Mouse (Mus musculus) G1E-ER4 (cell line): ENCODE results near the gene Atp8a1. TPM values are rescaled to one million over a fixed set of nuclear protein-coding genes. Genes with fewer than 3 reads are reported as not detected.

Source experiments
- GATA1 ChIP-seq: IDR thresholded peaks from one replicate; pipeline ENCODE4 v1.8.0; 2012; ENCODE audit warnings: low read length, inconsistent platforms
- polyA plus RNA-seq: library from polyadenylated mRNA; stranded (reverse); fragments of >175 nt; gene quantifications from 2 replicates; pipeline ENCODE4 v1.2.3, GENCODE M21; 2012

The Atp8a1 gene
- 13.3 and 18.8 TPM in 2 replicates for polyA plus RNA-seq

DNA sequence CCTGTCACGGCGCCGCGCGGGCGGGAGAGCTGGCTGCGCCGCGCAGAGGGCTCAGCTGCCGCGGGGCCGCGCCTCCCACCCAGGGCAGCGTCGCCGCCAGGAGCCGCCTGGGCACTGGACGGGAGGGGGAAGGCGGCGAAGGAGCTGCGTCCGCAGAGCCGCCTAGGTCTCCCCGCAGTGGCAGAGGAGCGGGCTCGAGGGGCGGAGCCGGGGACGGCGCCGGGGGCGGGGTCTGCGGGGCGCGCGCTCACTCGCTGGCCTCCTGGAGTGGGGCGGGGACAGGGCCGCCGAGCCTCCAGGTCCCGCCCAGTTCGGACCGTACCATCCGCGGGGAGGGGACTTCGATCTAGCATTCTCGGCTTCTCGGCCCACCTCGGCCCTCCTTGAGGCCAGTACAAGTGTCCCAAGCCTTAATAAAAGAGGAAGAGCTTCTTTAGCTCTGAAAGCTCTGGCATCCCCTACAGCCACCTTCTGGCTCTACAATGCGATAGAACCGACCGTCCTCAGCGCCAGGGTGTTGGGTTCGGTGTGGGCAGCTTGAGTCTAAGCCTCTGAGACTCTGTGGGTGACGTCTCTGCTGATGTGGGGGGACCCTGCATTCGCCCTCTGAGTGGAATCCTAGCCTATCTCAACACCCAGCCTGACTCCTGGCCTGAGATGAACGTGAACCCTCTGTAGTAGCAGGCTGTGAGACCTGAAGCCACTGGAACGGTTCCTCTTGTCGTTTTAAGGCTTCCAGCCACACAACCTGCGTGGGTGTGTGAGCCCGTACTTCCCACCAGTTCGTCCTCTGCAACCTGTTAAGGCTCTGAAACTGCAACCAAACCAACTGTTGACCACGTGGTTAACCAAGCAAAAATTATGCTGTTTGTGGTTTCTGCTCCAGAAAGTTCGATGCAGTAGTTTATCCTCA lies at the start of gene Atp8a1:
Gene Atp8a1, minus strand, starts transcription at position 182 of the 913 bp plus-strand sequence.
- no peak for TF ChIP-seq GATA1

DNA sequence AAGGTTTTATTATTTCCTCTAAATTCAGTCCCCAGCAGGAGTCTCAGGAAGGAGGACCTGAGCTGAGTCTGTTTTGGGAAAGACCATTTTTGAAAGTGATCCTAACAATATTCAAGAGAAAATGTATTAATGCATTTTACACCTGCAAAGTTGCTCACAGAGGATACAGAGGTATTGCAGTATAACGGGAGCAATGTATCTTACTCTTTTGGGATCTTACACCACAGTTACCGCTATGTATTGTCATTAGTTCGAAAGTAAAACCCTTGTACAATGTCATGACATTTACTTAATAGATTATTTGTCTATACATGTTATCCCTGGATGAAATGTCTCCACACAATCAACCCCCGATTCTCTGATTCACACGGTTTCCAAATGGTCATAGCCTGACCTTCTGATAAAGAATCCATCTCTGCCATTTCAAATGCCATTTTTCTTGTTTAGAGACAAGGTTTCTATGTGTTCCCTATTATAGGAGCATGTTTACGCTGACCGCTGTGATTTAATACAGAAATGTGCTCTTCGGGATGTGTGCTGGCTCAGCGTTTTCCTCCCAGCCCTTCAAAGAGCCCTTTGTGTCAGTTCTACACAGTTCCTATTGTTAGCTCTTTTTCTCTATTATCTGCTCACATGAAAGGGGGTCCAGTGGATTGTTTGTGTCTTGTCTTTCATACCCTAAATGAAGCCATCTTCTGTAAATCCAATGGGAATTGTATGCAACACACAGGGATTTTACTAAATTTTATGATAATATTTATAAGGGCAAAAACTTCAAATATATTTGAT lies 37.4 kb upstream of the Atp8a1 start:
- no peak for TF ChIP-seq GATA1

DNA sequence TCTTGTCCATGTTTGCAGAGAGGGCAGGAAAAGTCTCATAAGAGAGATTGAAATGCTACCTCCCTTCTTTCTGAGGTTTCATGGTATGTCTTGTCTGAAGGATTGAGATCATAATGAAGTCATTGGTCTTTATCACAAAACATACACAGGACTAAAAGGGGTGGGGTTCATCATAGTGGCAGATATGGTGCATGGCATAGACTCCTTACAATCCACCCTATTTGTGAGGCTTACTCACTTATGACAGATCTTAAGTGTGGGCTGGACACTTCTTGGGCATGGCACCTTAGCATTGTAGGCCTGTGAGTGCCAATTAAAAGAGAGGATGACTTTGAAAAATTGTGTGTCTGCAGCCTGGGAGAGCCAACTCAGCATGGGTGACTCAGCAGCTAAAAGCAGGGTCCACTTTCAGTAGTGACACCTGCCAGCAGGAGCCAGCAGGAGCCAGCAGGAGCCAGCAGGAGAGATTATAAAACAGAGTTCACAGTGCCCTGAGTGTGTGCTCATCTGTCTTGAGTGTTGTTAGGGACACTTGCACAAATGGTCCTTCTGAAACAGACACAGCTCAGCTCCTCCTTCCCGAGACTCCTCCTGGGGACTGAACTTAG lies 36.4 kb upstream of the Atp8a1 start:
- TF ChIP-seq GATA1 = no peak

DNA sequence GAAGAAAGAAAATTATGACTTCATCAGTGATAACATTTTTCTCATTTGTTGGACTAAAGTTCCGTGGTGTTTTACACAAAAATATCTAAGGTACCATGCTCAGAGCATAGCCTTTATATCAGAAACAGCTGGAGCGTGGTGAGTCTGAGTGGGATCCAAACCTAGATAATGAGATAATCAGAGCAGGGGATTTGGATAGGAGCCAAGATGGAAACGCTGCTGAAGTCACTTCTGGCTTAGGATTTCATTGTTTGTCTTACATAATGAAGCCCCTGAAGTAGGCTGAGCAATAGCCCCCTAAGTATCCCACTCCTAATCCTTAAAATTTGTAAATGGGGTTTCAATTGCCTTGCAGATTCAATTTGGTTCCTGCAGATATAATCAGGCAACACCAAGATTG lies 24.2 kb upstream of the Atp8a1 start:
- TF ChIP-seq GATA1 = no peak

- no peak for TF ChIP-seq GATA1
Measured at GRCm38 (mm10) chr5:67866221-67866620, 19.0 kb upstream of the Atp8a1 start.

DNA sequence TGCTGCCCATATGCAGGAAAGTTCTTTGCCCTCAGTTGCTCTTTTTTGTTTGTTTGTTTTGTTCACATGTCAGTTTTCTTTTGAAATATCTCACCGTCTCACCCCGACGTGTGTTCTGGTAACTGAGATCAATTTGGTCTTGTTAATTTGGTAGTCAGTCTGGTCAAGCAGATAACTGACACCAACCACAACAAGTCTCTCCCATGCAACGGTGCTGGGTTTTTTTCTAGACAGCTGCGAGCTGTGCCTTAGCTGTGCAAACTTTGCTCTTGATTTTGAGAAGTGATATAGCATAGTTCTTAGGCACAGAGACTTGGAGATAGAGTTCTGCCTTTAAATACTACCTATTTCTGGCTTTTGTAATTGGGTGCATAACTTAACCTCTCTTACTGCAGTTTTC lies 18.4 kb upstream of the Atp8a1 start:
- TF ChIP-seq GATA1 = no peak

DNA sequence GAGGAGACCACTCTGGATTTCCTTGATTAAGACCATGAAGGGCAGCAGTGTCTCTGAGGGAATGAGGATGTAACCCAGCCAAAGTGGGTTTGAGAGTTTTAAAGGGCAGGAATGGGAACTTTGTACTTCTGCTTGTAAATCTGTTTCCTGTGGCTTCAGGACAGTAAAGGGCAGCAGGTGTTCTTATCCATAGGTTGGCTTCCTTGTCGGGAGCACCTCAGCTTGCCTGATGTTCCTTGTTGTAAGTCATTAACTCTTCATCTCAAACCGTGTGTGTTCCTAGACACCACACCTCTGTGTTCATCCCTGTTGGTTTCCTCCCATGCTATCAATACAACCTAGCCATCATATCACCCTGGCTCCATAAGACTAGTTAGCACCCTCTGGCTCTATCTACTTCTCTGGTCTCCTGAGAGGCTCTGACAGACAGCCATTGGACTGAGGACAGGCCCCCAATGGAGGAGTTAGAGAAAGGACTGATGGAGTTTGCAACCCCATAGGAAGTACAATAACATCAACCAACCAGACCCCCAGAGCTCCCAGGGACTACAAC lies 17.4 kb upstream of the Atp8a1 start:
- no peak for TF ChIP-seq GATA1

DNA sequence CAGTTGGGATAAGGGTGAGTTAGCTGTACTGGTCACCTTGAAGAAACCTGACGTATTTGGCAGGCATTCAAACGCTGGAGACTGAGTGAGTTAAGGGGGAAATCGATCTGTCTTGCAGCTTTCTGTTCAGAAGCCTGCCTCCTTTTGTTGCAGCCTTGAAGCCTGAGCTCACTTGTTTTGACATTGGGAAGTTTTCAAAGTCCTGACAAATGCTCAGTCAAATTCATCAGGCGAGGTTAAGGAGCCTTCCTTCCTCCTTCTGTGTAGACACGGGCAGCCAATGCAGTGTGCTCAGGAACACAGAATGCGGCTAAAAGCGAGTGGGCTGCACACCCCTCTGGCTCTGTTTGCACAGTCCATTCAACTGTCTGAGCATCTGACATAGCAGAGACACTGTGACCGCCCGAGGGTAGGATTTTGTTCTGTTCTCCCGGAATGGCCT lies 16.7 kb upstream of the Atp8a1 start:
- no peak for TF ChIP-seq GATA1

DNA sequence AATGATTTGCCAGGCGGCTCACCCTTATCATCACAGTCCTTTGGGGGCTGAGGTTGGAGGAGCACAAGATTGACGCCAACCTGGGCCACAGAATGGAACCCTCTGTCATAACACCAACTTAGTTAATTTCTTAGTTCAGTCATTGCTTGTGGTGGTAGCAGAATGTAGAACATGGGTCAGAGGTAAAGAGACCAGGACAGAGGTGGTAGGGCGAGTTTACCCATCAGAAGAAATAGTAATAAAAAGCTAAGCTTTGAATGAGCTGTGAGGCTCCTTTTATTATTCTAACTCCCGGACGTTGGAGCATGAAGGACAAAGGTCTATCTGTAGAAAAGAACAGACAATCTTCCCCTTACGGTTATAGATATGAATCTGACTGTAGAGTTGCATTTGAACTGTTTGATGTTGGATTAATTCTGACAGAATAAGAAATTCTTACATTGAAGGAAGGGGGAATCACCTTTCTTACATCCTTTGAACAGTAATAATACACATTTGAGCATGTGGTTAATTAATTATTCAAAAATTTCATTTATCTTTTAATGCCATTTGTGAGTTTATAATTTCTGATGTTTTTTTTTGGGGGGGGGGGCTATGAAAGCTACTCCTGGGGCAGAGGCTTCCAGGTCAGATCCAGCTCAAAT lies 7.9 kb upstream of the Atp8a1 start:
- no peak for TF ChIP-seq GATA1

DNA sequence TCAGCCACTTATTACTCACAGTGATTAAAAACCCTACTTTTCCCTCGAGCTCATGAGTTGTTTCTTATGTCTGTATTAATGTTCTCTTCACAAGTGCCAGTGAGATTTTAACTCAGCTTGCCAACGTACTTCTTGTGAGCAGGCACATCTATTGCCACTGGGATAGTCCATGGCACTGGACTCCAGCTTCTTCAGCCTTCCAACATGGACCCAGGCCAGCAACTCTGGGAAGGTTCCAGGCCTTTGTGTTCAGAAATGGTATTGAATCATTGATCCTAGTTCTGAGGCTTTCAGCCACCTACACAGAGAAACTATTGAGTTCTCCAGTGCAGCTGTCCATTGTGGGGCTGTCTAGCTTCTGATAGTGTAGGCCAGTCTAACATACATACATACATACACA lies 5.6 kb upstream of the Atp8a1 start:
- no peak for TF ChIP-seq GATA1

DNA sequence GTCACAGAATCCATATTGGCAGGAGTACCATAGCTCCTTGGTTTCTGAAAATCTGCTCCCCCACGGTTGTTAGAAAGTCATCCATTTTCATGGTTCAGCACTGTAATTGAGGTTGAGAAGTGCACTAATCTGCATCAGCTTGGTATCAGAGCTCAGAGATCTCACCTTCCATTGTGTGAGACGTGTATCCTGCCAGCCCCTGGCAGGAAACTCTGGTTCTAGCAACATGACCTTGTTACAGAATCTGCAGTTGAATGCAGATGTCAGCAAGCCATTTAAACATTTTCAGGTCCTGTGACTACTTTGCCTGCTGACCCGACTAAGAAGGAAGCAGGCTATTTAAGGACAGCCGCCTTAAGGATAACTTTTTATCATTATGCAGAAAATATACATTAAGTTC lies 2.2 kb upstream of the Atp8a1 start:
- TF ChIP-seq GATA1 = no peak

- TF ChIP-seq GATA1 = no peak
Measured at GRCm38 (mm10) chr5:67848511-67849014, 1.3 kb upstream of the Atp8a1 start.

DNA sequence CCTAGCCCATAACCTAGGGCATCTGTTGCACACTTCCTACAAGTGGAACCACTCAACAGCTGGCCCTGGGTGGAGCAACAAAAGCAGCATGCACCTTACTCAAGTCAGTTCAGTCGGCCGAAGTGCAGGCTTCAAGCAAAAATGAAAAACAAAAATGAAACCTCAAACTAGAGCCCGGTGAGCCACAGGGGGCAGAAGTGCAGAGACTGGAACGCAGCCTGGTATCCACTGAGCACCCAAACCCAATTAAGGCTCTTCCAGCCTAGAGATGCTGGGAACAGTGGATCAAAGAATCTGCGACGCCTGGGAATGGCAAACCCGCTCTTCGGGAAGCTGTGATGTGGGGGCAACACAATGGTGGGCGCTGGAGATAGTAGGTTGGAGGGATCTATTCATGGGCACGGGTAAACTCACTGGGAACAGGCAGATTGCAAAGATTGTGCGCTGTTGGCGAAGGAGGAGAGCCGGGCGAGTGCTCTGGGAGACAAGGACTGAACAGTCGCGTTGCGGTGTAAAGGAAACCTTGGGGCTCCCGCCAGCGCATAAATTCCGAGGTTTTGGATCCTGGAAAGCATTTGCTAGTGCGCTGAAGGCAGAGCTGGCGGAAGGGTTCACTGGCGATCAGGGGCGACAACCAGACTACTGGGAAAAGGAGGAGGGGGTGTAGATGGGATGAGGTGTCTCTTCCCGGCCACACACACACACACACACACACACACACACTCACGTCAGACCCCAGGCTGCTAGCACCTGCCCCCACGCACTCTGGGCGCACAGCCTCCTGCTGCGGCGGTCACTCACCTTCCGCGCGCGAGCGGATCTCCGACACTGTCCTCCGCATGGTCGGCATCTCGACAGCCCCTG lies 641 bp downstream of the Atp8a1 start:
- TF ChIP-seq GATA1 = no peak

GRCm38 (mm10) chr5:67845190-67845691 lies 2.0 kb downstream of the Atp8a1 start:
- peak; percentile 69 for TF ChIP-seq GATA1
